Mouse (Mus musculus): Measurements from ENCODE around the gene Ap1g2.

The Ap1g2 gene

DNA sequence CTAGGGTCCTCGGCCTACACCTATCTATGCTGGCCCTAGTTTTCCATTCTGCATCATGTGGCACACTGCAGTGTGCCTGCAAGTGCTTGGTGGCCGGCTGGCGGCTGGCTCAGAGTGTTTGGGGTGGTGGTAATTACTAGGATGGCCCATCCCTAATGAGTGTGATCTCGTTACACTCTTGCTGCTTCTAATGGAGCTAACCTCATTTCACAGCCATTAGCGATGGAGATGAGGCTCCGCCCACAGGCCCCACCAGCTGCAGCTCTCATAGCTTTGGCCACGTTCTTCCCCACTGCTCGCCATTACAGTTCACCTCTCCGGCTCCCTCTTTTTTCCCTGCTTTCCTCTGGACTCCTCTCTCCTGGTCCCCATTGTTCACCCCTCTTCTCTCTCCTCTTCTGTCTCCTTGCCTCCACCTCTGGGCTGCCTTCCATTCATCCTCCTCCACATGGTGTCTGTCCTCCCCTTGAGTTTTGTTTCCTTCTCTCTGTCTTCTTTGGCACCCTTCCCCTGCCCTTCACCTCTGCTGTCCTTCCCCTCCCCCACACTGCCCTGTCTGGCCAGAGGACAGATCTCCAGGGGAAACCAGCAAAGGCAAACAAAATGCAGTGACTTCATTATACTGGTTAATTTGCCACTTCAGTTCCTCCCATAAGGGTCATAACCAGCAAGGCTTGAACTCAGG, 20.9 kb downstream of the Ap1g2 start:
- DNase-seq: peak; percentile 66 to 78

- DNase-seq: peak; percentile 45 to 79
Observed at GRCm38 (mm10) chr14:55083481-55083880, 22.9 kb downstream of the Ap1g2 start.

- DNase-seq: no peak
Observed at GRCm38 (mm10) chr14:55081105-55081504, 25.3 kb downstream of the Ap1g2 start.

GRCm38 (mm10) chr14:55079214-55079970, 27.0 kb downstream of the Ap1g2 start:
- peak in 1 of 2 experiments; percentile 68 for DNase-seq

DNA sequence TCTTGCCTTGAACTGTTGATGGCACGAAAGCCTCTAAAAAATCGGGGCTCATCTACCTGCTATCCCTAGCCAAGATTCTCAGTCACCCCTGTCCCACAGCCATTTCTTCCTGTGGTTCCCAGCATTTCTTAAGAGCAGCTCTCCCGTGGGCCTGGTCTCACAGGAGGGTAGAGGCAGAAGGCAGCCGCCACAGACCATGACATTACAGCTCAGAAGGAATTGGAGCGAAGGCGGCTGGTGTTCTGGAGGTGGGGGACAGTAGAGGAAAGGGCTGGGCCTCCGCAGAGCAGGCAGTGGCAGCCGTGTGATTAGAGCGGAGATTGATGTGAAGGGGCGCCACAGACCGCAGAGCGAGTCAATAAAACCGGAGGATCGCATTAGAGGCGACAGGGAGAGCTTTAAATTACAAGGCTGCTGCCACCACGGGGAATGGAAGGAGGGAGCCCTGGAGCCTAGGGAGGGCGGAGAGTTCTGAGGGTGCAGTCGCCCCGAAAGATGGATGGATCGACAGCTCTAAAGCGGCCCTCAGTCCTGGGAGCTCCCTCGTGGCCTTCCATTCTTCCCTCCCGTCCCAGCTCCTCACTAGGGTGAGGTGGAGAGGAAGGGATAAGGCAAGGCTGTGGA, 27.9 kb downstream of the Ap1g2 start:
- DNase-seq: no peak

DNA sequence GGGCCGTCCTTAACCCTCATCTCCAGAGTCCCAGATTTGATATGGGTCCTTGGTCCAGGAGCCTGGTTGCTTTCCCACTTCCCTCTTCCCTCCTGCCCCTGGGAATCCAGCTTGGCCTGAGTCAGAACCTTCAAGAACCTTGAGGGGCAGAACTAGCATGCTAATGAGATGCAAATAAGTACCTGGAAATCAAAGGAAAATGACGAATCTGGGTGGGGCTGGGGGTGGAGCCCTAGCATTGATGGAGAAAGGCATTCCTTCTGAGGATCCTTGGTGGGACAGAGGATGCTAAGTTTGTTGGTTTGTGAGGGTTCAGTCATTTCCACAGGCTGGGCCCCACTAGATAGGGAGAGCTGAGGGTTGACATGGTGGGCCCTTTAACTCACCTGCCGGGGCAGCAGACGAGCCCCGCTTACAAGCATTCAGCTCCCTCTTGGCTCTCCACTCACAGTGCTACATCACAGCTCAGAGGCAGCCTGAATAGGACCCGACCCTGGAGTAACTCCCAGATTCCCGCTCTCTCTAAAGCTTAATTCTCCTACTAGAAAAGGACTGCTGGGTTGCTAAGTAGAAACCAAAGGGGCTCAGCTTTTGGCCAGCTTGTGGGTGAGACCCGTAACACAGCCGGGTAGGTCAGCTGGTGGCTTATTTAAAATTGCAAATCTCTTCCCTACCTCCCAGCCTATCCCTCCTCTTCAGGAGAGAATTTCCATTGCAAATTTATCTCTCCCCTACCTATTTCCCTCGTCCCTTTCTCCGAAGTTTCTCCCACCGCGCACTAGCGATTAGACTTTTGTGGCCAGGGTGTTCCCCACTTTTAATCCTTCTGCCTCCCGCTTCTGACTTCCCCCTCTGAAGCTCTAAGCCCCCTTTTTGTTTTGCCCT, 28.7 kb downstream of the Ap1g2 start:
- DNase-seq: no peak

- no peak for DNase-seq
Observed at GRCm38 (mm10) chr14:55076956-55077355, 29.4 kb downstream of the Ap1g2 start.

DNA sequence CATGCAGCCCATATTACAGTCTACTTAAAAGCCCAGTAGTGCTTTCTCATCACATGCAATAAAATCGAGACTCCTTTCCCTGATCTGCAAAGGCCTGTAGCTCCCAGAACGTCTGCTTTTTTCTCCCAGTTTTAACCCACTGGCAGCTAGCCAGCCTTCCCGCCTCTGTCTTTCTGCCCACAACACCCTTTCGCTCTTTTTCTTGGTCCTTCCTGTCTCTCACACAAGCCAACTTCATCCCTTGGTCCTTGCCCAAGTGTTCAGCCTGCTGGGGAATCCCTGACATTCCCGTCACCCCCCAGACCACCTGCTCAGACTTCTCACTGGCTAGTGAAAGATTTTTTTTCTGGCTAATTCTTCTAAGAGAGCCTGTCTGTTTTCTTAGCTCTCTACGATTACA, 30.2 kb downstream of the Ap1g2 start:
- no peak for DNase-seq

DNA sequence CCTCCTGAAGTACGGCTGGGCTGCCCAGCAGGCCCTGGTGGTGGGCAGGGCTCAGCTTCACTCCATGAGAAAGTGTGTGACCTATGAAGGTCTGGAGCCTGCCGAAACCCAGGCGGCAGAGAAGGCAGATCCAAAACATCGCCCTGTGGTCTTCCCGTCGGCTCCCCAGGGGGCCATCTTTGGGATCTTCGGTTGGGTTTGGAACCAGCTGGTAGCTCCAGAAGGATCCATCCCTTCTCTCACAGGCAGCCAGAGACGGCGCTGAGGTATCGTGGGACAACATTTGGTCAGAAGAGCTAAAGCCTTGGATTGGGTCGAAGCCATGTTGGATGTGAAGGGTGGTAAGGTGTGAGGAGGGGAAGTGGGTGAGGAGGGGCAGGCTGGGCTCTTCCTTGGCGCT, 32.0 kb downstream of the Ap1g2 start:
- no peak for DNase-seq

DNA sequence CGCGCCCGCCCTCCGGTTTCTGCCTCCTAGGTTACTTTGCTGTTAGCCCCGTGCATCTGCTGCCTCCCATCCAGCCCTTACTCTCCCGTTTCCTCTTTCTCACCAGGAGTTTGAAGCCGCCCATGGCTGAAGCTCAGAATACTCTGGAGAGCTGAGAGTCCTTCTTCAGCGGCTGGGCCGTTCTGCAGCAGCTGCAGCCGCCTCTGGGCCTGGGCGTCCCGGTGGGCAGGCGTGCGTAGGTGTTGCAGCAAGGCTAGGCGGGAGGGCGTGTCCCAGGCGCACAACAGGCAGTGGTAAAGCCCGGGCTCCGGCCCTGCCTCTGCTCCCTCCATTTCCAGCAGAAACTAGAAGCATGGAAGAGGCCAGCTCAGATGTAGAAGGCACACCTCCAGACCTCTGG, 34.6 kb downstream of the Ap1g2 start:
- DNase-seq: no peak

GRCm38 (mm10) chr14:55066042-55066441, 40.4 kb downstream of the Ap1g2 start:
- no peak for DNase-seq

GRCm38 (mm10) chr14:55065391-55065790, 41.0 kb downstream of the Ap1g2 start:
- no peak for DNase-seq

- DNase-seq: no peak
Observed at GRCm38 (mm10) chr14:55064481-55065370, 41.7 kb downstream of the Ap1g2 start.

DNA sequence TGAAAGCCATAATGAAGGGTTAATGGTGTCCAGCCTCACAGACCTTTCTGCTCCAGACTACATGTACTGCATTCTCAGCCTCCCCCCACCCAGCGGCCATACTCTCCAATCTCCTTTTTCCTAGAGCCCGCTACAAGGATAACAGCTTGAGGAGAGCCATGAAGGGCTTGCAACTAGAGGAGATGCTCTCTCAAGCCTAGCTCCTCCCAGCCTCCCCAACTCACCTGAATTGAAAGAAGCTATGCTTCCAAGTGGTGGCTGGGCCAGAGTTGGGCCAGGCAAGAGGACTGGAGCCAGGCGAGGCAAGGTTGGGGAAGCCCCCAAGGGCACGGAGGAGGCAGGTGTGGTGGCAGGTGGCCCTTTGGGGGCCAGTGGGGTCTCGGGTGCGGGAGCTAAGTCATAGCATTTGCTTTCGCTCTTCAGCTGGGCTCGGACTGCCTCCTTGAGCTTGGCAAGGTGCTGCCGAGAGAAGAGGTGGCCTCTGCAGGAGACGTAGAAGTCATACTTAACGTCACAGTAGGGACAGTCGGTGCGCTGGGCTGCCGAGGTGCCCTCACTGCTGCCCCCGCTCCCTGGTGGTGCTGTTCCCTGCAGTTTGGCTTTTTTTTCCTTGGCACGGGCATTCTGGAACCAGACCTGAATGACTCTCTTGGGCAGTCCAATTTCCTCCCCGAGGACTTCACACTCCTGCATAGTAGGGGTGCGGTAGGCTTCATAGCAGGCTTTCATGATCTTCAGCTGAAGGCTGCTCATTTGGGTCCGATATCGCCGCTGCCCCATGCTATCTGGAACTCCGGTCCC, 42.6 kb downstream of the Ap1g2 start:
- no peak for DNase-seq

DNA sequence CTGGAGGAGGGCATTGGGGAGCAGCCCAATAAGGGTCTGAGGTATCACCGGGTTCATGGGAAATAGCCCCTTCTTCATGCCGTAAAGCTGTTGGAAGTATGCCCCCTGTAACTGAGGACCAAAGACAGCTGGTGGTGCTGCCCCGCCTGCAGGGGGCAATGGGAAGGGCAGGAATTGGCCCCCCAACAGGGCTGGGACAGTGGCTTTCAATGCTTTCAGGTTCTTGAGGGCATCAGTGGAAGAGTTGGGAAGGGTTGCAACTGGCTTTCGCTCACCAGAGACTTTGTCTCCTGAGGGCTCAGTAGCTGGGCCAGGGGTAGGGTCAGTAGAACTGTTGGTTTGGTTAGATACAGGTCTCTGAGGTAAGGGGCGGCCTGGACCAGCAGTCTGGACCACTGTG, 43.3 kb downstream of the Ap1g2 start:
- DNase-seq: no peak

DNA sequence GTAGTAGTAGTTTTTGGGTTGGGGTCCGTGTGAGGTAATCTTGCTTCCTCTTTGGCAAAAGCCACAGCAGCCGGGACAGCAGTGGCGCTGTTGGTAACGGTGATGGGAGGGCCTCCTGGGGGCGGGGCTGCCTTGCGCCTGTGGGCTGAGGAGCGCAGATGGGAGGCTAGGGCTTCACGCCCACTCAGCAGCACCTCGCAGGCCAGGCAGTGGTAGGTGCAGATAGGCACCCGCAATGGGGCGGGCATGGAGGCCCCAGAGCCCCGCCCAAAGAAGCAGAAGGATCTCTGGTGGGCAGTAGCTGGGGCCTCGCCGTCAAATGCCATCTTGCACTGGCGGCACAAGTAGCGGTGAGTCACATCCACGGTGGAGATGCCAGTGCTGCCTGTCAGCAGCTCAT, 43.8 kb downstream of the Ap1g2 start:
- no peak for DNase-seq

- DNase-seq: no peak
Observed at GRCm38 (mm10) chr14:55061845-55062244, 44.5 kb downstream of the Ap1g2 start.

DNA sequence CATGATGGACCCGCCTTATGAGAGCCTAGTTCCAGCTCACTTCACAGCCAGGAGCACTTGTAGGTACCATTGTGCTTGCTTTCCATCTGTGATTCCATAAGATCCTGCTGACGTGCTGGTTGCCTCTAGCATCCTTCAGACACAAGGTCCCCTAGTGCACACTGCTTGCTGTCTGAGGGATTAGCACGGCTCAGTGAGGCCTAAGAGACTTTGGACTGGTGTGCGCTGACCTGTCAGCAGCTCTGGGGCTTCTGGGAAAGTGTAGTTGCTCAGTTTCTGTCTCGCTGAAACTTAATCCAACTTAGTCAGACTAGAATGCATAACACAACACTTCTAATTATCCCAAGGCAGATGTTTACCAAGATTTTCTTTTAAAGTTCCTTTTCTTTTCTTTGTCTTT, 46.5 kb downstream of the Ap1g2 start:
- peak; percentile 37 to 55 for DNase-seq

GRCm38 (mm10) chr14:55059009-55059408, 47.4 kb downstream of the Ap1g2 start:
- no peak for DNase-seq

DNA sequence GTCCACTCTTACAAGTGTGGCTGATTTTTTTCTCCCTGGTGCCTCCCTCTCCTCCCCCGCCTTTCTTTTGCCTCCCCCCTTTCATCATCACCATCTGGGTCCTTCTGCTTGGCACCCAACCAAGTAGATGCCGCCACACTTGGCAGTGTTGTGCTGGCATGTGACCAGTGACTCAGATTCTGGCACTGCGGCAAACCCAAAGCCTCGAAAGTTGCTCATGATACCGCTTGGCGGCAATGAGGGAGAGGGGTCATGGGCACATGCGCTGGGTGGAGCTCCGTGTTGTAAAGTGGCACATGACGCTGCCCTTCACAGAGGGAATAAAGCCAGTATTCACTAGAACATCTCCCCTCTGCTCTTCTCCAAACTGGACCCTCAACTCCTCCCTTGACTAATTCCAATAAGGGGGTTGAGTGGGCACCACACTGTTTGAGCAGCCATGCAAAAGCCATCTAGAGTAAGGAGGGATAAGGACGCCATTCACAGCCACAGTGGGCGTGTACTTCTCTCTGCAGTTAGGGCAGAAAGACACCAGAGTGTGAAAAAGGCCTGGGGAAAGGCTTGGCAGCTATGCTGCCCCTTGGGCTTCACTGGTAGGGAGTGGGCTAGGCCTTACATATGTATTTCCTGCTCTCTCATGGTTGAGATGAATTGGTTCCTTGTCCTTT, 51.1 kb downstream of the Ap1g2 start:
- peak; percentile 21 to 41 for DNase-seq

Data from kidney, adult 8-10 months (tissue).